Mouse (Mus musculus): Measurements from ENCODE around the gene Hhex.

The Hhex gene

GRCm38 (mm10) chr19:37455528-37455927 is 20.9 kb downstream of the Hhex start:
- DNase-seq = no peak

- no peak for DNase-seq
These were observed 21.4 kb downstream of the Hhex start for GRCm38 (mm10) chr19:37455961-37456360.

- no peak for DNase-seq
These were observed 23.4 kb downstream of the Hhex start for GRCm38 (mm10) chr19:37458013-37458412.

DNA sequence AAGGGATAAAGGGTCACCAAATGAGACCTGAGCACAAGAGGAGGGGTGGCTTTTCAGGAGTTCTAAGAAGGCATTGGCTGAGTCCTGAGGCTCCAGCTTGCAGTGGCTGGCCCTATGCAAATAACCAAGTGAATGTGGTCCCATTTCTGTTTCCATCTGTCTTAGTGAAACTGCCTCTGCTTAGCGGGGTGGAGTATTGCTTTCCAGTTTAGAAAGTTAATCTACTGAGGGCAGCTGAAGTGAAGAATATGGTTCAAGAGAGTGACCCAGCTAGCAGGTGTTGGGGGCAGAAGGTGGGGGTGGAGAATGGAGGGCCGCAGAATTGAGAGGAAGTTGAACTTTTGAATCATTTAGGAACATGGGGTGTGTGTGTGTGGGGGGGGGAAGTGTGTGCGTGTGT is 31.8 kb downstream of the Hhex start:
- DNase-seq = no peak

DNA sequence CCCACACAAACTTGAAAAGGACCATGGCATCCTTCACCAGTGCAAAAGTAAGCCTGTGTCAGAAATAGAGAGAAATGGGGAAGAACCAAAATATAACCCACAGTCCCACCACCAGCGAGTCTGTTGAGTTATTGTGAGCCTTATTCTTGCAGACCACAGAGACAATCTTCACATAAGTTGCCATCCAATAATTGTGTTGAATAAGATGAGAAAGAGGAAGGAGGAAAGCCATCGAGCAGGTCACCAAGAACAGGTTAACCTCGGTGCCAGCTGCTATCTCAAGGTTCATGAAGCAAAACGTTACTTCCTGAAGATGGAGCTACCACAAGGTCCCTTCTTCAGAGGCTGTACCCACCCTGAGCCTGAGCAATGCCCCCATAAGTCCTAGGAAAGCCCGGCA is 32.4 kb downstream of the Hhex start:
- DNase-seq = no peak

GRCm38 (mm10) chr19:37468841-37469566 is 34.4 kb downstream of the Hhex start:
- DNase-seq = no peak

GRCm38 (mm10) chr19:37471680-37472079 is 37.1 kb downstream of the Hhex start:
- DNase-seq = no peak

DNA sequence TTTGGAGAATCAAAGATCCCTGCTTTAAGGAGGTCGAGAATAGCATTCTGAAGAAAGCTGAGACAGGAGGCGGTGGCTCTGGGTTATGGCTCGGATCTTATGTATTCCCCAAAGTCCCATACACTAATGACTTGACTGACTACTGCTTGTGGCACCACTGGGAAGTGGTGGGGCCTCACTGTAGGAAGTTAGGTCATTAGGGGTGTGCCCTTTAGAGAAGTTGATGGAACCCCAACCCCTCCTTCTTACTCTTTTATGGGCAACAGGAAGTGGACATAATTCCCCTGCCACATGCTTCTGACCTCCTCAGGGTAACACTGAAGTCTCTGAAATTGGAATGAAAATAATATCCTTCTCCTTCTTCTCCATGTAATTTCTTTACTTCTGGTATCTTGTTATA is 38.0 kb downstream of the Hhex start:
- DNase-seq = no peak

GRCm38 (mm10) chr19:37481704-37482103 is 47.1 kb downstream of the Hhex start:
- DNase-seq = no peak

- peak; percentile 37 for DNase-seq
These were observed 48.1 kb downstream of the Hhex start for GRCm38 (mm10) chr19:37482556-37483187.

- DNase-seq = no peak
These were observed 50.2 kb downstream of the Hhex start for GRCm38 (mm10) chr19:37484787-37485186.

GRCm38 (mm10) chr19:37486801-37487200 is 52.2 kb downstream of the Hhex start:
- DNase-seq = no peak

GRCm38 (mm10) chr19:37487811-37488475 is 53.3 kb downstream of the Hhex start:
- DNase-seq = no peak

DNA sequence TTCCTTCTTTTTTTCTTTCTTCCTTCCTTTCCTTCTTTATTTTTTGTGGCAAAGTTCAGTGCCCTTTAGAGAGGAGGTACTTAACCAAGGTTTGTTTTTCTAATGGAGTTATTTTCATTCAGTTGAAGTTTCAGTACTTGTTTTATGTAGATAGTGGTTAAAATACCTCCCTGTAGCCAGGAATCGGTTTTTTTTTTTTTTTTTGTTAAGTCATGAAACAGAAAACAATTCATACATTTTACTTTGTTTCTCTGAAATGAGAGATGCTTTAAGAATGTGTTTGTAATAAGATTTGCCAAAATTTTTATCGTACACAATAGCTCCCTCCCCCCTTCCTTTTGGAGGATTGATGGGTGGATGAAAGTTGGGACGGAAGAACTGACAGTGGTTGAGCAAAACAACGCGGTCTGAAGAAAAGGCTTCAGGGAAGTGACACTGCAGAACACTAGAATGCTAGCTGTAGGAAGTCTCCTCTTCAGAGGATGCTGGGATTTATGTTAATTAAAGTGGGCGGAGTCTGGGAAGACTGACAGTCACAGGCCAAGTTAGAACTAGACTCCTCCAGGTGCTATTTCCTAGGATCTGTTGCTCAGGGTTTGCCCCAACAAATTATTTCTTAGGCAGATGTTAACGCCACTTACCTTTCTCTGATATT is 54.1 kb downstream of the Hhex start:
- no peak for DNase-seq
